Mouse (Mus musculus) heart, adult 2 months (tissue): ENCODE data around the gene Rhof. TPM values are rescaled to one million over a fixed set of nuclear protein-coding genes. Genes with fewer than 3 reads are reported as not detected.

Experiments used
- DNase-seq, 2 experiments: peaks; one replicate each; pipeline ENCODE4 v3.0.0; 2021
- H3K27ac ChIP-seq: fragments of 200-600 bp; 2 replicates; pipeline ENCODE4 v1.8.1; 2022
- H3K27me3 ChIP-seq: fragments of 200-500 bp; 2 replicates; pipeline ENCODE4 v1.6.1; 2012; ENCODE audit warnings: mild to moderate bottlenecking, low read length, inconsistent platforms, mixed read lengths; ENCODE audit not compliant: control insufficient read depth, insufficient read depth
- H3K36me3 ChIP-seq: fragments of 200-500 bp; 2 replicates; pipeline ENCODE4 v1.6.1; 2012; ENCODE audit warnings: low read length, inconsistent platforms; ENCODE audit not compliant: control insufficient read depth, insufficient read depth
- H3K4me1 ChIP-seq: fragments of 200-500 bp; 2 replicates; pipeline ENCODE4 v1.6.1; 2011; ENCODE audit warnings: low read length; ENCODE audit not compliant: control insufficient read depth, insufficient read depth
- H3K4me3 ChIP-seq: fragments of 200-600 bp; 2 replicates; pipeline ENCODE4 v1.8.1; 2022
- H3K79me2 ChIP-seq: fragments of 200-500 bp; replicated peaks from 2 replicates; pipeline ENCODE4 v1.6.1; 2012; ENCODE audit warnings: mild to moderate bottlenecking, inconsistent platforms, low read length, moderate library complexity, mixed read lengths; ENCODE audit not compliant: control insufficient read depth, insufficient read depth
- H3K9ac ChIP-seq: fragments of 200-500 bp; 2 replicates; pipeline ENCODE4 v1.6.1; 2012; ENCODE audit warnings: low read depth, mild to moderate bottlenecking, control low read depth, inconsistent platforms, low read length, mixed read lengths
- CTCF ChIP-seq: fragments of 200-600 bp; IDR thresholded peaks from 2 replicates; pipeline ENCODE4 v1.8.1; 2022; ENCODE audit warnings: antibody characterized with exemption, mild to moderate bottlenecking, moderate library complexity
- EP300 ChIP-seq: fragments of 200-500 bp; IDR thresholded peaks from 2 replicates; pipeline ENCODE4 v1.6.1; 2011; ENCODE audit warnings: low read depth, low read length, control low read depth; ENCODE audit not compliant: insufficient read depth
- POLR2A ChIP-seq: fragments of 200-500 bp; IDR thresholded peaks from 2 replicates; pipeline ENCODE4 v1.6.1; 2011; ENCODE audit warnings: mild to moderate bottlenecking, low read depth, low read length, control low read depth; ENCODE audit not compliant: insufficient read depth
- WGBS: fragments of 180-500 bp; shearing (Covaris S2); methylation state at CpG from one replicate; pipeline ENCODE4 v1.1.7; 2018; 5-methylcytosine and 5-hydroxymethylcytosine counted together
- intact Hi-C: fragments of 180-260 bp; cut with DNase I; formaldehyde crosslinking; loops from one replicate; pipeline ENCODE4 v1.15.1; 2025
- polyA plus RNA-seq: library from polyadenylated mRNA; depleted of rRNA; stranded (reverse); fragments of >200 nt; gene quantifications from 2 replicates; pipeline ENCODE4 v1.2.3, GENCODE M21; 2012
- total RNA-seq, 2 experiments: library from RNA; stranded (reverse); gene quantifications; 2 replicates each; pipeline ENCODE4 v1.2.3; 2021

Gene Rhof
- total and polyA plus RNA-seq, 3 experiments: 0.64 to 2.3 (median 0.70) TPM

DNA sequence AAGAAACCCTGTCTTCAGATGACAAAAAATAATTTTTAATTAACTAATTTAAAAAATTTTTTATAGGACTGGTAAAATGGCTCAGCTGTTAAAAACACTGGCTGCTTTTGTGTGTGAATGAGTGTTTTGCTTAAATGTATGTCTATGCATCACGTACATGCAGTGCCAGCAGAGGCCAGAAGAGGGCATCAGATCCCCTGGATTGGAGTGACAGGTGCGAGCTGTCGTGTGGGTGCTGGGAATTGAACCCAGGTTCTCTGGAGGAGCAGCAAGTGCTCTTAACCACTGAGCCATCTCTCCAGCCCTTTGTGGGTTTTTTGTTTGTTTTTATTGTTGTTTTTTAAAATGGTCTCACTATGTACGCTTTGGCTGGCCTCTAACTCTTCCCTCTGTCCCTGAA is 10.3 kb downstream of the Rhof start:
- Histone ChIP-seq H3K27me3 (no peaks in the 10 kb centered on the region), H3K9ac (no peak overlapping the region), H3K79me2 (no peaks in the 10 kb centered on the region), H3K27ac (no peak overlapping the region), H3K4me3 (no peak overlapping the region), H3K36me3 (no peaks in the 10 kb centered on the region), H3K4me1 (peaks cover 4% of the 10 kb centered on the region; the same call in 1 of the 2 replicates)
- peak in 1 of 2 experiments; percentile 23 for DNase-seq
- WGBS: 93% methylated on average over 4 of the region's 4 CpGs
- TF ChIP-seq EP300: no peak
- TF ChIP-seq CTCF: peak; percentile 63
- intact Hi-C loops: no loop called here

DNA sequence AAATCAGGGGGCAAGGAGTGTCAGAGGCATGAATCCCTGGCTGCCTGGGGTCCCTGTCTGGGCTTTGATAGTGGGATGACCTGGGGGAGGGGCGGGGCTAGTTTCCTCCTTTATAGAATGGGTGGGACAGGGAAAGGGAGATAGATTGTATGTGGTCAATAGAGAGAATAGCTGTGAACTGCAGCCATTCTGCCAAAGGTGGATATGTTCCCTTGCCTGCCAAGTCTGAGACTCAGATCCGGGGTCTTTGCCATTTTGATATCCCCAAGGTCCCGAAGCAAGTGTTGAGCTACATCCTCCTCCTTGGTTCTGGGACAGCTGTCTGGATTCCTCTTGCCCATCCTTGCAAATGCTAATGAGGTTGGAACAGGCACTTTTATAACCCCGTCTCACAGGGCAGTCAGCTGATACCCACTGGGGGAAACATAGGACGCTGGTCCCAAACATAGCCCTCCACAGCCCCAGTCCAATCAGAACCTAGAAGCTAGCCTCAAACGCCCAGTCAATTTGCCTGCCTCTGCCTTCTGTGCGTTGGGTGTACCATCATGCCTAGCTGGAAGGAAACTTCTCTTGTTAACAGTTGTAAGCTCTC is 11.8 kb downstream of the Rhof start:
- Histone ChIP-seq H3K4me1 (0 out of 2 replicates have a peak, but pooled peaks cover 2% of the 10 kb centered on the region), H3K27ac (no peak overlapping the region), H3K4me3 (no peak overlapping the region), H3K36me3 (no peaks in the 10 kb centered on the region), H3K79me2 (no peaks in the 10 kb centered on the region), H3K9ac (no peak overlapping the region), H3K27me3 (no peaks in the 10 kb centered on the region)
- no peak for DNase-seq
- 78% methylated on average over 7 of the region's 7 CpGs for WGBS
- intact Hi-C loops: no loop called here
- no peak for TF ChIP-seq POLR2A
- no peak for TF ChIP-seq CTCF
- TF ChIP-seq EP300: no peak

- H3K79me2 ChIP-seq: no peaks in the 10 kb centered on the region
- no peaks in the 10 kb centered on the region for H3K4me1 ChIP-seq
- no peak overlapping the region for H3K27ac ChIP-seq
- intact Hi-C loops: no loop called here
- TF ChIP-seq POLR2A: no peak
- no peak for TF ChIP-seq CTCF
- no peak for DNase-seq
- H3K36me3 ChIP-seq: no peaks in the 10 kb centered on the region
- 53% methylated on average over 10 of the region's 10 CpGs for WGBS
- no peaks in the 10 kb centered on the region for H3K27me3 ChIP-seq
- H3K9ac ChIP-seq: no peak overlapping the region
- no peak overlapping the region for H3K4me3 ChIP-seq
These were observed 13.7 kb downstream of the Rhof start for GRCm38 (mm10) chr5:123118826-123119225.

DNA sequence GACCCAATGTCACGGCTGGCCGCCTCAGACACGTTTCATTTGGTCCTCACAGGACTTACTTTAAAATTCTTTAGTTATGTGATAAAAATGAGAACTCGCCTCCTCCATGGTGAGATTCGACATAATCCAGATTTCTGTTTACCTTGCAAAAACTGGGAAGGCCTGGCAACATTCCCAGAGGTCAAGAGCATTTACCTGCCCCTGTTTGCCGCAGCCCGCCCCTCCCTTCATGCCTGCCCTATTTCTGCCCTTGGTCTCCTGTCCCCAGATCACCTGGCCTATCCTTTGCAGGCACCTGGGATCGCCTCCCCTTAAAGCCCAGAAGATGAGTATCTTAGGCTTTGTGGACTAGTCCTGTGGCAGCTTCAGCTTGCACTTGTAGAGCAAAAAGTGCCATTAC is 14.7 kb downstream of the Rhof start:
- Histone ChIP-seq H3K4me3 (no peak overlapping the region), H3K36me3 (no peaks in the 10 kb centered on the region), H3K27ac (no peak overlapping the region), H3K9ac (no peak overlapping the region), H3K79me2 (no peaks in the 10 kb centered on the region), H3K4me1 (no peaks in the 10 kb centered on the region), H3K27me3 (no peaks in the 10 kb centered on the region)
- DNase-seq: no peak
- TF ChIP-seq EP300 (no peak), CTCF (no peak), POLR2A (no peak)
- intact Hi-C loops: loop anchor here (1.0 to 2.0 kb wide), 5 partner anchors 16 to 54 kb away; no protein-coding TSS in a partner anchor
- whole genome bisulfite sequencing: 85% methylated on average over 8 of the region's 8 CpGs

GRCm38 (mm10) chr5:123117257-123117656 is 15.2 kb downstream of the Rhof start:
- Histone ChIP-seq H3K4me1 (no peaks in the 10 kb centered on the region), H3K9ac (no peak overlapping the region), H3K27me3 (no peaks in the 10 kb centered on the region), H3K4me3 (no peak overlapping the region), H3K27ac (no peak overlapping the region), H3K79me2 (no peaks in the 10 kb centered on the region), H3K36me3 (no peaks in the 10 kb centered on the region)
- WGBS: 28% methylated on average over 10 of the region's 10 CpGs
- intact Hi-C loops: loop anchor here (1.0 to 2.0 kb wide), 5 partner anchors 16 to 54 kb away; no protein-coding TSS in a partner anchor
- TF ChIP-seq POLR2A (no peak), CTCF (peak; percentile 90)
- peak; percentile 79 to 84 for DNase-seq

GRCm38 (mm10) chr5:123116080-123116479 is 16.4 kb downstream of the Rhof start:
- Histone ChIP-seq H3K27ac (no peak overlapping the region), H3K36me3 (no peaks in the 10 kb centered on the region), H3K9ac (no peak overlapping the region), H3K4me1 (no peaks in the 10 kb centered on the region), H3K27me3 (no peaks in the 10 kb centered on the region), H3K4me3 (no peak overlapping the region), H3K79me2 (no peaks in the 10 kb centered on the region)
- no peak for DNase-seq
- 76% methylated on average over 8 of the region's 8 CpGs for WGBS
- intact Hi-C loops: loop anchor here (2.0 kb wide), 1 partner anchor 51 kb away; no protein-coding TSS in a partner anchor
- TF ChIP-seq CTCF (no peak), POLR2A (no peak), EP300 (no peak)
